Mouse (Mus musculus) heart, adult 11 months (tissue): Measurements from ENCODE around the gene Cpne8.

ENCODE experiments used
- DNase-seq: peaks from one replicate; pipeline ENCODE4 v3.0.0; 2022

Gene Cpne8

GRCm38 (mm10) chr15:90463281-90463680 lies 216.0 kb downstream of the Cpne8 start:
- no peak for DNase-seq

DNA sequence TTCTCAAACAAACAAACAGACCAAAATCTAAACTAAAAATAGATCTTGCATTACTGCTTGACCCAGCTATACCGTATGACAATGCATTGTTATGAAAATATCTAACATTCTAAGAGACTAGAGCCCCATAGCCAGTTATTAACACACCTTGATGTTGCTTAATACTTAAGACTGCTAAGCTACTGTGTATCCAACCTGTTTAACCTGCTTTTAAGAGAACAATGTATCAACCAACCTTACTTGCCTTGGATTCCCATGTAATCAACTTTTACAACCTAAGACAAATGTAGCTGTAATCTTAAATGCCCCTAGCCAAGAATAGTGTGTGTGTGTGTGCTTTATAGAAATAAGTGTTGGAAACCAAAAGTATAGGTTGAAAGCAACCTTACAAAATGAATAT lies 233.2 kb downstream of the Cpne8 start:
- no peak for DNase-seq
